Mouse (Mus musculus) liver, adult 2 months (tissue): ENCODE measurements around the gene Babam1. TPM values are rescaled to one million over a fixed set of nuclear protein-coding genes. Genes with fewer than 3 reads are reported as not detected.
A peak's percentile ranks its signal among the peaks of the same experiment; 100 is the strongest.

ENCODE experiments used
- DNase-seq: peaks from one replicate; pipeline ENCODE4 v3.0.0-alpha.2; 2011; ENCODE audit warnings: low read depth, low spot score; ENCODE audit errors: extremely low read depth
- H3K27ac ChIP-seq: fragments of 200-500 bp; replicated peaks from 2 replicates; pipeline ENCODE4 v1.5.1; 2012; ENCODE audit warnings: low read depth, mild to moderate bottlenecking, control low read depth, inconsistent platforms, low read length; ENCODE audit not compliant: insufficient read depth
- H3K27me3 ChIP-seq: fragments of 200-500 bp; 2 replicates; pipeline ENCODE4 v1.6.1; 2012; ENCODE audit warnings: mild to moderate bottlenecking, moderate library complexity, low read length, inconsistent platforms; ENCODE audit not compliant: control insufficient read depth, insufficient read depth
- H3K36me3 ChIP-seq: fragments of 200-500 bp; 2 replicates; pipeline ENCODE4 v1.6.1; 2012; ENCODE audit warnings: low read length, inconsistent platforms; ENCODE audit not compliant: control insufficient read depth, insufficient read depth
- H3K4me1 ChIP-seq: fragments of 200-500 bp; 2 replicates; pipeline ENCODE4 v1.6.1; 2011; ENCODE audit warnings: low read length; ENCODE audit not compliant: control insufficient read depth, insufficient read depth
- H3K4me3 ChIP-seq: fragments of 200-500 bp; 2 replicates; pipeline ENCODE4 v1.5.1; 2011; ENCODE audit warnings: low read depth, mild to moderate bottlenecking, control low read depth, low read length, moderate library complexity; ENCODE audit not compliant: insufficient read depth
- H3K79me2 ChIP-seq: fragments of 200-500 bp; 2 replicates; pipeline ENCODE4 v1.6.1; 2012; ENCODE audit warnings: inconsistent platforms, mild to moderate bottlenecking, low read length, moderate library complexity; ENCODE audit not compliant: control insufficient read depth, insufficient read depth
- H3K9ac ChIP-seq: fragments of 200-500 bp; 2 replicates; pipeline ENCODE4 v1.6.1; 2012; ENCODE audit warnings: low read depth, mild to moderate bottlenecking, control low read depth, inconsistent platforms, low read length
- CTCF ChIP-seq: fragments of 200-500 bp; IDR thresholded peaks from 2 replicates; pipeline ENCODE4 v1.5.1; 2011; ENCODE audit warnings: low read depth, low read length, control low read depth
- POLR2A ChIP-seq: fragments of 200-500 bp; IDR thresholded peaks from 2 replicates; pipeline ENCODE4 v1.6.1; 2011; ENCODE audit warnings: low read length, control low read depth; ENCODE audit not compliant: insufficient read depth; ENCODE audit errors: extremely low read depth
- WGBS: fragments of 180-500 bp; shearing (Covaris S2); methylation state at CpG from one replicate; pipeline ENCODE4 v1.1.7; 2018; 5-methylcytosine and 5-hydroxymethylcytosine counted together
- polyA plus RNA-seq: library from polyadenylated mRNA; depleted of rRNA; stranded (reverse); fragments of >200 nt; gene quantifications from 2 replicates; pipeline ENCODE4 v1.2.3, GENCODE M21; 2012
- total RNA-seq: library from RNA; depleted of rRNA; stranded (reverse); fragments of >200 nt; gene quantifications from 2 replicates; pipeline ENCODE4 v1.2.3, GENCODE M21; 2014

The Babam1 gene
- total and polyA plus RNA-seq, 2 experiments: 42.7 to 106 TPM

DNA sequence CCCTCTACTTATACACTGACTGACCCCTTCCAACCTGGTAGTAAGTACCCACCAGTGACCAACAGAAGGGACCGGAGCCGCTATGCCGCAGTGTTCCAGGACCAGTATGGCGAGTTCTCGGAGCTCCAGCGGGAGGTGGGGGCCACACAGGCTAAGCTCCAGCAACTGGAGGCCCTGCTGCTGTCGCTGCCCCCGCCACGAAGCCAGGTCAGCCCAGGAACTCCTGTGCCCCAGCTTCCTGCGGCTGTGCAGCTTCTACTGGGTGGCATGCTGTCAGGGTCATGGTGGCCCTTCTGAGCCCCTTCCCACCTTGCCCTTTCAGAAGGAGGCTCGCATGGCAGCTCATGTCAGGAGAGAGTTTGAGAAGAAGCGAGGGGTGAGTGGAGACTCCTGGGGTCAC lies 24.2 kb upstream of the Babam1 start:
- DNase-seq: no peak
- H3K9ac ChIP-seq: peak overlapping the region; percentile 18; the same call in 1 of the 2 replicates
- H3K79me2 ChIP-seq: peaks cover 12% of the 10 kb centered on the region
- H3K4me1 ChIP-seq: peaks cover 33% of the 10 kb centered on the region
- H3K27ac ChIP-seq: no peak overlapping the region
- 87% methylated on average over 12 of the region's 12 CpGs for WGBS
- TF ChIP-seq CTCF: no peak
- TF ChIP-seq POLR2A: no peak
- peaks cover 11% of the 10 kb centered on the region for H3K36me3 ChIP-seq
- no peaks in the 10 kb centered on the region for H3K27me3 ChIP-seq
- H3K4me3 ChIP-seq: no peak overlapping the region

DNA sequence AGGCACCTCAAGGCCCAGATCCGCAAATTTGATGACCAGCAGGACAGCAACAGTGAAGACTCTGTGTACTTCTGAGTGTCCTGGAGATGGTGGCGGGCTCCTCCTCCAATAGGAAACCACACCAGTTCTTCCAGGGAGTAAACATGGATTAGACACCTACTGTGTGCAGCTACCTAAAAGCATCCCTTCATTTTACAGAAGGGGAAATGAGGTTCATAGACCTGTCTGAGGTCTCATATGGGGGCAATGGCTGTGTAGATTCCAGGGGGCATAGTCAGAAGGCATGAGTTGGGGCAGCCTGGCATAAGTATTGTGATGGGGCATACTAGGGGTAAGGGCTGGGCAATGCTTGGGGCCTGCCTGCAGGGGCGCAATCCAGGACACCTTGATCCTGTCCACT lies 23.7 kb upstream of the Babam1 start:
- Histone ChIP-seq H3K4me3 (no peak overlapping the region), H3K27ac (no peak overlapping the region), H3K4me1 (peaks cover 30% of the 10 kb centered on the region), H3K27me3 (no peaks in the 10 kb centered on the region), H3K36me3 (peaks cover 13% of the 10 kb centered on the region), H3K79me2 (peaks cover 9% of the 10 kb centered on the region), H3K9ac (no peak overlapping the region)
- peak; percentile 11 for DNase-seq
- no peak for TF ChIP-seq POLR2A
- TF ChIP-seq CTCF: no peak
- WGBS: 86% methylated on average over 3 of the region's 3 CpGs

DNA sequence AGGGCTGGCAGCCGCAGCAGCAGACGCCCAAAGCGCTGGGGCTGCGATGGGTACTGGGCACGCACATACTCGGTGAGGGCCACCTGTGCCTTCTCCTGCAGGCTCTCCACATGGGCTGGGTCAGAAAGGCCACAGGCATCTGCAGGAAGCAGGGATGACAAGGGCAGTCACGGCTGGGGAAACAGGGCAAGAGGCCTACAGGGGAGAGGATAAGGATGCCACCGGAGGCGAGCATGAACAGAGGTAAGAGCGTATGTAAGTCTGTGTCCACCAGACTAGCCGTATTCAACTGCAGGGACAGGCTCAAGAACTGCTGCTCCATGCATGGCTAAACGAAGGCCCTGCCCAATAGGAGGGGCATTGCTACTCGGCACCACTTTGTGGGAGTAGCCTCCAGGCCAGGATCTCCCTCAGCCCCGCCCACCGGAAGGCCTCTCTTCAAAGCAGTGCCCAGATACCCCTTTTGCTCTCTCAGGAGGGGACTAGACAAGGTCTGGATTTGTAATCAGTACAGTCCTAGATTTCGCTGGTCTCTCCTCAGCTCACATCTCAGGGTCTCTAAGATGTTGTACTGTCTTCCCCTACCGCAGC lies 21.9 kb upstream of the Babam1 start:
- Histone ChIP-seq H3K36me3 (peaks cover 13% of the 10 kb centered on the region), H3K79me2 (peaks cover 23% of the 10 kb centered on the region), H3K4me3 (no peak overlapping the region), H3K27me3 (no peaks in the 10 kb centered on the region), H3K27ac (peak overlapping the region; percentile 20; the same call in 1 of the 2 replicates), H3K4me1 (peaks cover 39% of the 10 kb centered on the region), H3K9ac (no peak overlapping the region)
- DNase-seq: peak; percentile 45
- TF ChIP-seq POLR2A (no peak), CTCF (no peak)
- 73% methylated on average over 17 of the region's 17 CpGs for WGBS

DNA sequence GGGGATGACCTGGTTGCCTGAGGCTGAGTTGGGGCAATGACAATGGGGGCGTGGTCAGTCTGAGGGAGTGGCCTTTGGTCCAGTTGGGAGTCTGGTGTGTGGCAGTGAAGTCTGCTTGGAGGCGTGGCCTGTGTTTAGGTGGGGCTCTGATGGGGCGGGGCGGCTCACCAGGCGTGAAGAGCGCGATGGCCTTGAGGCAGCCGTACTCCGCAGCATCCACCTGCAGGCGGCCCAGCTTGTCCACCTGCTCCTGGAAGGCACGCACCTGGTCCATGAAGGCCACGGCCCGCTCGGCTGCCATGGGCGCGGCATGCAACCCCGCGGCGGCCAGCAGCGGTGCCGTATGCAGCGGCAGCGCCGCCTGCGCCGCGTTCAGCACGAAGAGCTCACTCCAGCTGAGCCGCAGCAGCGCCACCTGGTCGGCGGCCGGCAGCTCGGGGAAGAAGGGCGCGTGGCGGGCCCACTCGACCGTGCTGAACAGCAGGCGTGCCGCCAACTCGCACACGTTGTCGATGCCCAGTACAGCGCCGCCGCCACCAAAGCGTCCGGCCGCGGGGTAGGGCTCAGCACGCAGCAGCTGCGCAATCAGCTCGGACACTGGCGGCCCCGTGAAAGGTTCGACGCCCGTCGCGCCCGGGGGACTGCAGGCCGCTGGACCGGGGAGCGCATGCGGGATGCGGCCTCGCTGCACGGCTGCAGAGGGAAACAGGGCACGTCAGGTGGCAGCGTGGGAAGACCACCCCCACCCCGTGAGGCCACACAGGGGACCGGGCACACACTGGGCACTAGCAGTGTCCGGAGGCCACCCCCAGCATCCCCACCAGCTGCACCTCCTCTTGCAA lies 20.9 kb upstream of the Babam1 start:
- peaks cover 39% of the 10 kb centered on the region for H3K4me1 ChIP-seq
- H3K27ac ChIP-seq: no peak overlapping the region
- peaks cover 13% of the 10 kb centered on the region for H3K36me3 ChIP-seq
- peak; percentile 98 for DNase-seq
- peaks cover 34% of the 10 kb centered on the region for H3K79me2 ChIP-seq
- no peak overlapping the region for H3K9ac ChIP-seq
- H3K27me3 ChIP-seq: no peaks in the 10 kb centered on the region
- no peak overlapping the region for H3K4me3 ChIP-seq
- TF ChIP-seq CTCF (peak; percentile 19; the same call in 1 of the 2 replicates), POLR2A (no peak)
- 30% methylated on average over 74 of the region's 74 CpGs for WGBS

DNA sequence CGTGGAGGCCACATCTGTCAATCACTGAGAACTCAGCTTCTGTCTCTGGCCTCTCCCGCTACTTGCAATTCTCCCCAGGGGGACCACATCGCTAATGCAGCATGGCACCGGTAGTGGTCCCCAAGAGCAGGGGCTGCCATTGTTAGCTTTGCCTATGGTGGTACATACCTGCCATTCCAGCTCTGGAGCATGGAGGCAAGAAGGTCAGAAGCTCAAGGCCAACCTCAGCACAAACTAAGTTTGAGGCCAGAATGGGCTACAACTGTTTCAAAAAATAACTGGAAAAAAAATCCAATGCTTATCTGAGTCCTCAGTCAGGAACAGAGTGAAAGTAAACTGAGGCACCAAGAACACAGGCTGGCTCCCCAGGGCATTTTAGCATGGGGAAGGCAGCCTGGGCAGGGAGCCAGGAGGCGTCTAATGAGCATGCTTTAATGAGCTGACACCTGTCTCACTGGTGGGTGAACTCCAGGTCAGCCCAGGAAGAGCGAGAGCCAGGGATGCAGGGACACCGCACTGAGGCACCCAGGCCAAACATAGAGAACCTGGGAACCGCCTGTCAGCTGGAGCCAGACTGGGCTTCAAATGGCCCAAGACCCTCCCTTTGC lies 20.1 kb upstream of the Babam1 start:
- WGBS: 53% methylated on average over 8 of the region's 8 CpGs
- Histone ChIP-seq H3K36me3 (peaks cover 13% of the 10 kb centered on the region), H3K4me1 (peaks cover 39% of the 10 kb centered on the region), H3K27me3 (no peaks in the 10 kb centered on the region), H3K4me3 (no peak overlapping the region), H3K27ac (peak overlapping the region; percentile 13; the same call in 1 of the 2 replicates), H3K79me2 (peaks cover 41% of the 10 kb centered on the region), H3K9ac (no peak overlapping the region)
- no peak for TF ChIP-seq CTCF
- TF ChIP-seq POLR2A: no peak
- peak; percentile 24 for DNase-seq
